Mouse (Mus musculus): ENCODE results near the gene Btbd18.

- no peak for TF ChIP-seq CTCF (IDR thresholded peaks at IDR 0.05; ENCODE audit: control insufficient read depth, insufficient read depth, low read length)
- no peak for TF ChIP-seq POLR2A (IDR thresholded peaks at IDR 0.05; ENCODE audit: borderline replicate concordance, control insufficient read depth, low read depth, low read length)
Observed at GRCm38 (mm10) chr2:84716423-84717355, 57.8 kb downstream of the Btbd18 start.

Measured in bone marrow, adult 2 months (tissue).